Mouse (Mus musculus): ENCODE data around the gene Snx18.
A peak's percentile ranks its signal among the peaks of the same experiment; 100 is the strongest.

Snx18 gene

DNA sequence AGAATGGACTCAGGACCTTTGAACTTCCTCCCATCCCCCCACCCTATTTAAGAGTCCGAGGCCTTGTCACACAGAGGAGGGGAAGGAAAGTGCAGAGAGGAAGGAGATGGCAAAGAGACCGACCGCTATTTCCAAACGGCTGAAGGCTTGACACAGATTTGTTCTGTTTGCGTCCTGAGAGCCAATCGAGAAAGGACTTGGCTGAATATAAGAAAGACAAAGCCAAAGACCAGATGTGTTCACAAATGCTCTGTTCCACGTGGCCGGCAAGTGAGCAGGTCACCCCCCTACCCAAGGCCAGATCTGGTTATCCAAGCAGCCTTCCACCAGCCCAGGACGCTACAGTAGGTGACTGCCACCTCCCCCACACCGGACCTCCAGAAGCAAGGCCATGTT, 2.8 kb downstream of the Snx18 start:
- no peak for DNase-seq

DNA sequence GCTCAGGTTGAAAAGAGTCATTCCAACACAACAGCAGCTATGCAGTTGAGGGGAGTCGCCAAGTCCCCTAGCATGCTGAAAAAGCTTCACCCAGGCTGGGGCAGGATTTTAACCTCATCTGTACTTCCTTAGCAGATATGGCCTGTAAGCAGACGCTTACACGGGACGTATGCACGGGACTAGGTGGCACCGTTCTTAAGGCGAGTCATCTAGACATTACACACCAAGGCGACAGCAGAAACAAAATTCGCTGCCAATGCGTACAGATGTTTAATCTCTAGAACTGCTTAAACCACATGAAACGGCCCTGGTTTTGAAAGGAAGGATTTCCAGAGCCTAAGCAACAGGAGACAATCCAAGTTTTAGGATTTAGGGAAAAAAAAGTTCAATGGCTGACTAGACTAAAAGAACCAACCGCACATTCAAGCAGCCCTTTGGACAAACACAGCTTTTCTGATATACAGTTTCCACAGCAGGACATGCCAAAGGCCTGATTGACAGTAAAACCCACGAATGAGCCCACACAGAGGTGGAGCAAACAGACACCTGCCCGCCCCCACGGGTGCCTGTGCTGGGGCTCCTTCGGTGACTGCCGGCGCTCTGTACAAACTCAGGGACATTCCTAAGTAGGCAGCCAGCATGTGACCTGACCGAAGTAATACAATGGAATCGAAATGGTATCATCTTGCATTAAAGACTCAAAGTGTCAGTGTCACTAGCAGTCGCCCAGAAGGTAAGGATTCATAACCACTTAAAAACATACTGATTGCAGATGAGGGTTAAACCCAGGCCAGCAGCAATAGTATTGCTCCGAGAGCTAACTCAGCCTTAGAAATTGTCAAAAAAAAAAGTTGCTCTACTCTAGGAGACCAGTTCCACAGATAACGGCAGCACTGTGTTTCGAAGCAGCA, 3.5 kb downstream of the Snx18 start:
- DNase-seq = peak; percentile 80 to 86

DNA sequence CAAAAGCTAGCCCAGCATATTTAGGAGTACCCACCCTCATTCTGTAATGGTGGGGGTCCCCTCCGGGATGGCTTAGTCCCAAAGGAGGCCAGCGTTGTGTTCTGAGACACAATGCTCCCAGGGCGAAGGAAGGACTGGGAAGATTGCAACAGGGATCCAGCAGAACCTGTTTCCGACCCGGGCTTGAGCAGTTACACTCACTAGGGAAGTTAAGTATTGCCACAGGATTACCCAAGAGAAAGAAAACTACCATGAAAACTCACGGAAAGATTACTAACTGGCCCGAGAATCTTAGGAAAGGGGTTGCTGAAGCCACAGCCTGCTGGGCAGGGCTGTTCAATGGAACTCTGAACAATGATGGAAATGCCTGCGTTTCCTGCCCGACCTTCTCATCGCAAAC, 4.5 kb downstream of the Snx18 start:
- DNase-seq = no peak

DNA sequence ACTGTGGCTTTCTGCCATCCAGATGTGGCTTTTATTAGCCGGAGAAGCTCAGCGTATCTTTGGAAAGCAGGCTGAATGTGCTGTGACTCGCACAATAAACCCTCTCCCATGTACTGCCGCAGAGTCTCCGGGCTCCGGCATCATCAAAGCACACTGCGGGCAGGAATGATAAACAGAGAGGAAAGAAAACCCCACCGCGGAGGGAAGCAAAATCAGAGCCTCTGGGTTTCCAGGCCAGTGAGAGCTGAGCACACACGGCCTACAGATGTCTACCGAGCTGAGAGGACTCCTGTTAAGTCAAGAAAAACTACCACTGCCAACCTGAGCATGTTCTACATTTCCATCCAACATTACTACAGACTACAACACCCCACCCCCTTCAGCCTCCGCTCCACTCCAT, 5.0 kb downstream of the Snx18 start:
- no peak for DNase-seq

DNA sequence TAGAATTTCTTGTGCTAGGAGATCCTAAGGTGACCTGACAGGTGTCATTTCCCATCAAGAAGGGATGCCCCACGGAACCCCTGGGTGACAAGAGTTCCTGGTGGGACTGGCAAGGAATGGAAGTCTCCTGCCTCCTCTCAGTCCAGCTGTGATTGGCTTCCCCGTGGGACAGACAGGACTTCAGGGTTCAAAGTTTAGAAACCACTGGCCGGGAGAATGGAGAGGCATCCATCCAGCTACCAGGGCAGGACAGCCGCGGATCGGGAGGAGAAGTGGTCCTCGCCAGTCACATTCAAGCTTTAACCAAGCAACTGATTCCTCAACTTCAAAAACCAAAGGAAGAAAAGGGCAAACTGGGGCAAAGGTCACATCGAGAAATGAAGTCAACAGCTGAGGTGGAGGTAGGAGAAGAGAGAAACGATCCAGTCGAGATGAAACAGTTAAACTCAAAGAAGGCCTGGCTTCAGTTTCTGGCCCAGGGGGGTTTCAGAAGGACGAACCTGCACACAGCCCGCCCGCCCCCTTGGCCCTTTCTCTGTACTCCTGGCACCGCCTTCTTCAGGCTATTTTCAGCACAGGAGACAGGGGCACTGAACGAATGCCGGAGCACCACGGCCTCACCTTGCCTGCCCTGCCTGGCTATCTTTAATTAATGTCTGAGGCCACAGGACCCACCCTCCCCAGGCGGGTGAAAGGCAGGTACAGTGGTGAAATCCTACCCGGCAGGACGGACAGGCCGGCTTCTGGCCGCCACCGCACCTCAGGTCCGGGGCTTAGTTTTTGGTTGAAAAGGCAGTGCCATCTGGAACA, 6.0 kb downstream of the Snx18 start:
- DNase-seq = no peak

DNA sequence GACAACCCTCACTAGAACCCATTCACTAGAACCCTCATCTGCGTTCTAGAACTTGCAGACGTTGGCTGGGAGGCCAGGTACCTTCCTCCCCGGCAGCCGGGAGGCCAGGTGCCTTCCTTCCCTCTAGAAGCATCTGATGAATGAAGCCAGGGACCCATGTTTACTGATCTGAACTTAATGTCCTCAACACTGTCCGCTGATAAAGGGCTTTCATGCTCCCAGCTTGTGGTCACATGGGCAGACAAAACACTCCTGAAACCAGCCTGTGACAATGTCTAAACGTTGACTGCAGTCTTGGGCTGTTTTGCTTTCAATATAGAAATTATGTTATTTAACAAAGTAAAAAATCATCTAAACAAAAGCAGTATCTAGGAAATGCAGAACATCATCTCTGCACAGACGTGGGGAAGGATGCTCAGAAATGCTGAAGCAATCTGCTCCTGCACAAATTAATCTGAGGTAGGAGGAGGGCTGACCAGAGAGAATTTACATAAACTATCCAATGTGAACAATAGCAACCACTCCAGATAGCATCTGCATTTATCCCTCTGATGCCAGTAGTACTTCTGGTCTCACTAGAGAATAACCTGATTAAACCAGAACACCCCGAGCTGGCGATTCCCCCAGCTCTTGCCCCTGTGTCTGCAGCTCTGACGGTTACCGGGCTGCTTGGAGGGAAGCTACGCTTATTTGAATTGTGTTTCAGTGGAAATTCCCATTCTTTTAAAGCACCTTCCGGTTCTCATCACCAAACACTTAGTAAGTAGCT, 7.4 kb downstream of the Snx18 start:
- no peak for DNase-seq

DNA sequence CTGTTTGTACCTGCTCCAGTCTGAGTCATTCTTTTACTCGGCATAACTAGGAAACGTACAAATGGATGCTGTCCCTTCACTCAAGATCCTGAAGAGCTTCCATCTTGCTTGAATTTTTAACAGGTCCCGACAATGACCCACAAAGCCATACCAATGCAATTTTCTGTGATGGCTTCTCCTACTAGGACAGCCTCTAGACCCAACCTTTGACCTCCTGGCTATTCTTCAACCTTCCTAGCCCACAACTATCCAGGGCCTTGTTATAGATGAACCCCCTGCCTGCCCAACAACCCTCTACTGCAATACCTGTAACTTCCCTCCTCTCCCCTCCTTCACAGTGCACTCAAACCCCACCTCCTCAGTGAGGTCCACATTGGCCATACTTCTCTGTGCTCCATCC, 8.9 kb downstream of the Snx18 start:
- no peak for DNase-seq

DNA sequence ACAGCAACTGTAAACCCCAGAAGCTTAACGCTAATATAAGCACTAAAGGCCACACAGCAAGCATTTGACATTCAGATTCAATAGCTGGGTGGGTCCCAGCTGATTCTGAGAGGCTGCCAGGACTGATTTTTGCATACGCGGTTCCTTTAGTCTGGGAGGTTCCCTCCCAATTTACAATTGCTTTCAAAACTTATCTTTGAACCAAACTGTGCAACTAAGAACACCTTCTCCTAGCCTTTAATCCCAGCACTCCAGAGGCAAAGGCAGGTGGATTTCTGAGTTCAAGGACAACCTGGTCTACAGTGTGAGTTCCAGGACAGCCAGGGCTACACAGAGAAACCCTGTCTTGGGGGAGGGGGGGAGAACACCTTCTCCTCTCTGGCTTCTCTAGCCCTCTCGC, 10.5 kb downstream of the Snx18 start:
- no peak for DNase-seq

DNA sequence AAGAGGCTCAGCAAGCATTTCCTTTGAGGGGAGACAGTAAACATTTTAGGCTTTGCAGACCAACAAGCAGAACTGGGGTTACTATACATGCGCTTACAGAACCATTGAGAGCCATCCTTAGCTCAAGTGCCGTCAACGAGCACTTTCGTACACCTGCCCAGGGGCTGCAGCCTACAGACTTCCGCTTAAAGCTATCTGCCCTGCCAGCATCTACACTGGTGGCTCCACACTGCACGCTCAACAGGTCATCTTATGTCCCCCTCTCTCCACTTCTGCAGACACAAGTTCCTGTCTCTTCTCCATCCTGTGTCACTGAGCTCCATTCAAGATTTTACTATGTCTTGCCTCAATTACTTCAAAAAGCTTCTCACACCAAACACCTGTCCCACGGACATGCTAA, 11.0 kb downstream of the Snx18 start:
- no peak for DNase-seq

DNA sequence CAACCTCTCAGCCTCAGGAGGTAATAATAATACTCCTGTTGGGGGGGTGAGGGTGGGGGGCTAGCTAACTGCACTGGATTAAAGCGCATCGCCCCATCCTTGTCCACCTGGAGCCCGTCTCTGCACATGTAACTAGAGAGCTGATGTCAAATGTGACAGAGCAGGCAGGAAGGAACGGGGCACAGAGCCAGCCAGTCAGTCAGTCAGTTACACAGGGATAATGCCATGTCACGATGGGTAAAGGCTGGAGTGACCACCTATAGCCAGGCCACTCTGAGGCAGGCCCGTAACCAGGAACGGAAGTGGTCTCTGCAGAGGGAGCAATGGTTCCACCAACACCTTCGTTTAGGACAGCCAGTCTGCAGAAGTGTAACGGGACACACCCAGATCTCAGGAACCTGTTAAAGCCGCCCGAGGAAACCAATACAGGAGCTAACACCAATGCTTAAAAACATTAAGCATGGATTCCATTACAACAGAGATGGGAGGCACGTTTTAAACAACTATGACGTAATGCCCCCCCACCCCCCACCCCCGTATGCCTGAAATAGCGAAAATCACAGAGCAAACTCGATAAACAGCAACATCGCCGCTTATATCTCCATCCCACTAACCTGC, 11.5 kb downstream of the Snx18 start:
- DNase-seq = no peak

DNA sequence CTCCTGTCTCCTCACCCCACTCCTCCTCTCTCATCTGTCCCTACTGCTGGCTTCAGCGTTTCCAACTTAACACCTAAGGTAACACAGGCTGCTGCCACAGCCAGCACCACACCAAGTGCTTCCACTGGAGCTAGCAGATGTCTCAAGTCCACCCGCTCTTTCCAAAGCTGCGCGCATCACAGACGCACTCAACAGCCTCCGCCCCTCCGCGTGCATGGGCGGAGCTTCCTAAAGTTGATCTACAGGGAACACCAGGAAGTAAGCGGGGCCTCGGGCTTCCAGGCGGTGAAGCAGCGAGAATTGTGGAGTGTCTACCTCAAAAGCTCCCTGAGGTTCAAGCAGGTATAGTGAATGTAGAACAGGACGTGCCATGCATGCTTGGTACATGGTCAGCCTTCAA, 12.2 kb downstream of the Snx18 start:
- DNase-seq = no peak

DNA sequence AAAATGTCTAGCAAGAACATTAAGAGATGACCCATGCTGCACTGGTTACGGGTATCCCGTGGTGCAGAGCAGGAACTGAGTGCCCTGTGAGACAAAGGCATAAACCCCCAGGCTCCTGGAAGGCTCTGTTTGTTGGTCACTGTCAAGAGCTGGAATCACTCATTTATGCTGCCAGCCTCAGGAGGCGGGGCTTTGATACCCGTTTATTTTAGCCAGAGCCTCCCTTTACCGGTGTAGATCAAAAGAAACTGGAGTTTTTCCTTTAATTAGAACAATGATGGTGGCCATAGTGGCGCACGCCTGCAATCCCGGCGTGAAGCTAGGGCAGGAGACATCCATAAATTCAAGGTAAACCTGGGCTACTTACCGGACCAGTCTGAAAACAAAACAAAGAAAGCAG, 12.7 kb downstream of the Snx18 start:
- DNase-seq = no peak

DNA sequence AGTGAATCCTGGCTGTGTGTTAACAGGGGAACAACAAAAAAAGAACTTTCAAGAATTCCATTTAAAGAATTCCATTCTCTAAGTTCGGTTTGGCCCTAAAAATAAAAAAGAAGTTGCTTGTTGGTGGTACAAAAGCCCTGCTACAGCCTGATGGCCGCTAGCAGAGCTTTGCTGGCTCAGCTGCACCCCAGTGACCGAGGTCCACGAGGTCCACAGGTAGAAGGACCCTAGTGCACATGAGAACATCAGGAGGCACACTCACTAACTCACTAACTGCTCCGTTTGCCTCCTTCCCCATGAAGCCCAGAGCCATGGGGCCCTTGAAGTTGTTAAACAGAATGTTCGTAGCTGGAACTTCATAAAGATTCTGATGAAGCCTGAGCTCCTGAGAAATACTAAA, 14.0 kb downstream of the Snx18 start:
- no peak for DNase-seq

DNA sequence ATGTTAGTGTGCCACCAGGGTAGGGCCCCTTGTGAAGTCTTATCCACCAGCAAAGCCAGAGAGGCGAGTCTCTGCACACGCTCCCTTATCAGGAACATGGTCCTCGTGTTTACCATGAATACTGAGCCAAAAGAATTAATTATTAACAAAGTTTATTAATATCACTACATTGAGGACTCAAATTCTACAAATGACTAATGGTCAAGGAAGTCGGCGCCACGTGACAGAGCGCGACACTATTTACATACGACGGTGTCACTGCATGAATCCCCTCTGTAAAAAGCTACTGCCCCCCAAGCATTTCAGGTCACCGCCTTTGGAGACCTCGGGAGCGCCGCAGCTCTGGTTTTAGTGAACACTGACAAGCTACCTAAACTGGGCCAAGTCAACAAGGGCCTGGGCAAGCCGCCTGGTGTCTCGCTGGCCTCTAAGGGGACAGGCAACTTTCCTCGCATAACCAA, 15.5 kb downstream of the Snx18 start:
- no peak for DNase-seq

DNA sequence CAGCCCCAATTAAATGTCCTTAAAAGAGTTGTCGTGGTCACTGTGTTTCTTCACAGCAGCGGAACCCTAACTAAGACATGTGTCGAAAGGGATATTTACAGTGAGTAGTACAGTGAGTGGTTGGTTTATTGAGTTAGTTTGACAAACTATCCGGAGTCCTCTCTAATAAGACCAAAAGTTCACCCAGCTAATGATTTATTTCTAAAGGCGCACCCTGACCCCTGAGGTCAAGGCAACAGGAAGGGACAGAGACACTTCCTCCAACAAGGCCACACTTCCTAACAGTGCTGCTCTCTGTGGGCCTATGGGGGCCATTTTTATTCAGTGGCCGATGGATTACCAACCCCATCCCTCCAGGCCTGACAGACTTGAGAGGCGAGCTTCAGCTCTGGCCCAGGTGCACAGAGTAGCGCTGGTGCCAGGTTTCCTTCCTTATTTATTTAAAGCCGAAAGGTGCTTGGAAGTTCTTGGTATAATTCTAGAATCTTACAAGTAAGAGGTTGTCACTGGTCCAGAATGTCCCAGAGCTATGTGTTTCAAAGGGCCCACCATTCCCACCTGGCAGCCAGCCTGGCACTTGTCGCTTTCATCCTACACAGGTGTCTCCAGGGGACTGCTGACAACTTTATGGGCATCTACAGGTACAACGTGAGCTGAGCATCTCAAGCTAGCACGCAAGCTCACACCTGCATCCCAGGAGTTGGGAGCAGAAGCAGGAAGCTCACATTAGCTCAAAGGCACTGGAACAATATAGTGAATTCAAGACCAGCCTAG, 16.3 kb downstream of the Snx18 start:
- no peak for DNase-seq

DNA sequence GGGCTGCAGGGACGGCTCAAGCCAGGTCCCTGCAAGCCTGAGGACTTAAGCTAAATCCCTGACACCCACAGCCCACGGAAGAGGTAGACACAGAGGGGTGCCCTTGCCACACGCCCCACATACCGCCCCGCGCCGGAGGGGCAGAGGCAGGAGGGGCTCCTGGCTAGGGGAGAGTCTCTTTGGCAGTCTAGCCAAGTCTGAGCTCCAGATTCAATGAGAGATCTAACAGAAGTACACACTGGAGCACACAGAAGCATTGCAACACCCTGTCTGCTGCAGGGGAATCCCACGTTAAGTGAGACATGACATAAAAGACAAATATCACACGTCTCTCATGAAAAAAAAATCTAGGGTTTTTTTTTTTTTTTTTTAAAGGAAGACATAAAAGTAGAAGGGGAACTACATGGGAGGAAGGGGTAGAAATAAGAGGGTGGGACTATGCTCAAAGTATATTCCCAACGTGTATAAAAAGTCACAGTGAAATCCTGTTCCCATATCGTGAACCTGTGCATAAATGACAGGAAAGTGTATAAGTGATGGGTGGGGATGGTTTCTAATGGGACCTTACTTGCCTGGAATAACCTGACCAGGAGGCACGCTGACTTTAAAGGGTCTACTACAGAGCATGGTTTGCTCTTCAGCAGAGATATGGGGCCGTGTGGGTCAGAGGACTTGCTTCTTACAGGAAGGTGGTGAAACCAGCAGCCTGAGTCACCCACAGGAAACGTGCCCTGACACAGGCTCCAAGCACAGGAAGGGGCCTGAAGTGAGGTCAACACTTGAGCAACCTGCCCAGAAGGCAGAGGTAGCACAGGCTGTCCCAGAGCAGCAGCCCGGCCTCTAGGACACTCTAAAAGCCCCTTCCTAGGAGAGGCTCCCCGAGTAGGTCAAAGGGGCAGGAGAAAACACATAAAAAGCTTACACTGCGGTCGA, 17.6 kb downstream of the Snx18 start:
- DNase-seq = no peak

DNA sequence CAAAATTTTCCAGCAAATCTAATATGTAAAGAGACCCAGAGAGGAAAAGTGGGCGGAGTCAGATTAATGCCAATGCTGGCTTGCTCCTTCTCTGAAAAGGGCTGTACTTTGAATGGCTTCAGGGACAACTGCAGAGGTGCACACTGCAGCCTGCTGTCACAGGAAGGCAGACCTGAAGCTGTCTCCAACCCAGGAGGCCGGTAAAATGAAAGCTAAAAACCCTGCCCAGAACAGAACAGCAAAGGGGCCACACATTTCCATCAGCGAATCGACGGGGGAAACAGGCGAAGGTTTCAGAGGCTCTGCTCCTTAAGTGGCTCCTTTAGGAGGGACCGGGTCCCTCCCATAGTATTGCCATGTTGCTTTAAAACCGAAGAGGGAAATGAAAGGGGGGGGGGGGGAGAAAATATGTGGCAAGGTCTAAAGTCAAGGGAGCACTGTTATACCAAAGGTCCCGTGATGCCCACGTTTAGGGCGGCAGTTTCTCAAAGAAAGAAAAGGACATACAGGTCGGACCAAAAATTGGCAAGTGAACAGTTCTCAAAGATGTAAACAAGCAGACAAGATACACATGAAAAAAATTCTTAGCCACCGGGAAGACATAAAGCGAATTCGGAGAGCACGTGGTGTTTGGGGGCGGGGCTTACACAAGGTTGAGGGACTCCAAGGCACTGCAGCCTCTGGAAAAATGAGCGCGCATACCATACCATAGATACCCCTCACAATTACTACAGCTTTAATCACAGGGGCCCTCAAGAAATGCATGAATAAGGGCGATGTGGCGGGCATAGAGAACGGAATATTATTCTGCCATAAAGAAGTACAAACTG, 18.4 kb downstream of the Snx18 start:
- no peak for DNase-seq

DNA sequence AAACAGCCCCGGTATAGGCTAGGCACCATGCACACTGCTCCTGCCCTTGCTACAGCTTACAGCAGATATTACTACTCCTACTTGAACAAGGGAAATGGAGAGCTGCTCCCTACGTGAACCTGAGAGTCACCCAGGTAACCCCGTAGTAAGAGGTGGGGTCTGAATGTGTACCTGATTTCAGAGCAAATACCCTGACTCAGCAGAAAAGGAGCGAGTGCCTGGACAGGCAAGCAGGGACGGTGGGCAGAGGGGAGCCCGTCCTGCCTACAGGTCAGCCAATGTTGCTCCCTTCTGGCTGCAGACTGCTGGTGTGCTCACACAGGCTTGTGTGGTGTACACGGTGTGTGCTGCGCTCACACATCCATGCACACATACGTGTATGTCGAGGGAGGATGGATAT, 20.7 kb downstream of the Snx18 start:
- no peak for DNase-seq

DNA sequence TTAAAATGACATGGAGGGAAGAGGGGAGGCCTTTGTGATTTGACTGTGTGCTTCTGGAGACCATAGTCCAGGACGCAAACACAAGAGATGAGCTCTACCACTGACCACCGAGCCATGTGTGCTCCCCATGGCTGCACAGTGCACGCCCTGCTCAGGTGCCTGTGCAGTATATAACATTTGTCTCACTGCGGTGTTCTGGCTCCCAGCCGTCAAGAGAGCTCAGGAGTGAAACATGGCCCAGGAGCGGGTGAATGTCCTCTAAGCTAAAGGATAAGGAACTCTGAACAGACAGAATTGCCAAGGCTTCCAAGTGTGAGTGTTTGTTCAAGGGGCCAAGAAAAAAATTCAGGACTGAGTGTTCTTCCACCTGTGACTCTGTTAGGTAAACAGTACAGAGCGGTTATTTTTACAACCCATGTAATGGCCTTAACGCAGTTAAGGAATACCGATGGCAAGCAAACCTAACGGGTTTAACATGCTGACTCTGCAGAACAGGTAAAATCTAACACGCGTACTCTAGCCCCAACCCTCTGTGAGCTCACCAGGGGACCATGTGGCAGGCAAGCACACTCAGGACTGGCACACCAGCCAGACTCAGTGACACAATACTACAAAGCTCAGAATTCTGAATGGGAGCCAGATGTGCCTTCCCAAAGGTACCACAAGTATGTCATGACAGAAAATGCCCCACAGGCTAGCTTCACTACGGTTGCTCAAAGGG, 21.4 kb downstream of the Snx18 start:
- DNase-seq = peak; percentile 80 to 81

Data from cerebellum, adult 18-20 months (tissue).